Mouse (Mus musculus): ENCODE results near the gene Slc9c1.

- no peak for TF ChIP-seq GATA1 (IDR thresholded peaks at IDR 0.05; ENCODE audit: borderline replicate concordance, low read length)
- TF ChIP-seq FLI1 (IDR thresholded peaks at IDR 0.05; ENCODE audit: low read length), result no peak
Observed at GRCm38 (mm10) chr16:45629497-45630105, 94.5 kb downstream of the Slc9c1 start.
